Mouse (Mus musculus): ENCODE results near the gene Fgfr2.

DNA sequence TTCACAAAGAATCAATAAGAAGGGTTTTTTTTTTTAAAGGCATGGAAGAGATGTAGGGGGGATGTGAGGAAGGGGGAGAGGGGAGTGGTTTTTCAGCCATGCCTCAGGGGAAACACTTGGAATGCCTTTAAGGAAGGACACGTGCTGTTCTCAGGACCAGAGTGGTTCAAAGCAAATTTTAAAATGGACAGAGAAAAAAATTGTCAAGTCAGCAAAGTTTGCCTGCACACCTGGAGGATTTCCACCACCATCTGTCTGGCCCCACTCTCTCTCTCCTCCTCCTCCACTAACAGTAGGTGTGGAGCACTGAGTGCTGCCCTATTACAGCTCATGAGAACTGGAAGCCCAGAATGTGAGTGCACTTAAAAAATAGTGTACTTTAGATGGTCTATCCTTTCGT lies 1619.4 kb downstream of the Fgfr2 start:
- TF ChIP-seq HCFC1 (IDR thresholded peaks at IDR 0.05; ENCODE audit: borderline replicate concordance, insufficient read depth, low read length) (no peak), ZNF384 (IDR thresholded peaks at IDR 0.05; ENCODE audit: low read depth, low read length) (no peak)
